Mouse (Mus musculus) cerebellum, adult 11-12 months (tissue): ENCODE results near the gene Rrad.

Source experiments
- DNase-seq: peaks from one replicate; pipeline ENCODE4 v3.0.0; 2022

Gene Rrad

GRCm38 (mm10) chr8:104610185-104610766, 20.9 kb downstream of the Rrad start:
- no peak for DNase-seq

GRCm38 (mm10) chr8:104609222-104609621, 21.9 kb downstream of the Rrad start:
- DNase-seq = no peak

- peak; percentile 52 for DNase-seq
Measured at GRCm38 (mm10) chr8:104607944-104608343, 23.2 kb downstream of the Rrad start.

- no peak for DNase-seq
Measured at GRCm38 (mm10) chr8:104606329-104606728, 24.8 kb downstream of the Rrad start.

- no peak for DNase-seq
Measured at GRCm38 (mm10) chr8:104603245-104603593, 27.9 kb downstream of the Rrad start.

GRCm38 (mm10) chr8:104602468-104603244, 28.5 kb downstream of the Rrad start:
- DNase-seq = peak; percentile 76

- no peak for DNase-seq
Measured at GRCm38 (mm10) chr8:104601941-104602371, 29.2 kb downstream of the Rrad start.

GRCm38 (mm10) chr8:104601386-104601785, 29.7 kb downstream of the Rrad start:
- no peak for DNase-seq

- no peak for DNase-seq
Measured at GRCm38 (mm10) chr8:104598496-104598895, 32.6 kb downstream of the Rrad start.

GRCm38 (mm10) chr8:104597656-104598055, 33.5 kb downstream of the Rrad start:
- no peak for DNase-seq

- no peak for DNase-seq
Measured at GRCm38 (mm10) chr8:104595773-104596536, 35.2 kb downstream of the Rrad start.

- DNase-seq = no peak
Measured at GRCm38 (mm10) chr8:104594611-104595362, 36.3 kb downstream of the Rrad start.

GRCm38 (mm10) chr8:104593536-104594325, 37.4 kb downstream of the Rrad start:
- peak; percentile 25 for DNase-seq

GRCm38 (mm10) chr8:104592566-104592965, 38.6 kb downstream of the Rrad start:
- DNase-seq = no peak

GRCm38 (mm10) chr8:104591856-104592255, 39.3 kb downstream of the Rrad start:
- DNase-seq = no peak

- peak; percentile 92 for DNase-seq
Measured at GRCm38 (mm10) chr8:104591133-104591834, 39.8 kb downstream of the Rrad start, which contains the start of gene Pdp2. Gene Pdp2, plus strand, starts transcription at chr8:104591451.

- DNase-seq = no peak
Measured at GRCm38 (mm10) chr8:104590284-104590683, 40.8 kb downstream of the Rrad start.

GRCm38 (mm10) chr8:104584522-104584921, 46.6 kb downstream of the Rrad start:
- no peak for DNase-seq
